Mouse (Mus musculus) granulocyte monocyte progenitor cell, adult 5-6 weeks (primary cell): Measurements from ENCODE around the gene Sec14l4. TPM values are rescaled to one million over a fixed set of nuclear protein-coding genes. Genes with fewer than 3 reads are reported as not detected.

ENCODE experiments used
- ATAC-seq: replicated peaks from 2 replicates; pipeline ENCODE4 v1.8.0; 2016; ENCODE audit warnings: mild to moderate bottlenecking, moderate TSS enrichment, inconsistent platforms; ENCODE audit not compliant: poor library complexity, severe bottlenecking
- total RNA-seq, 2 experiments: library from RNA; stranded (forward) in 1 of 2; stranded (reverse) in 1 of 2; fragments of 200-712, 200-1000 nt in 1 of 2; fragments of >200 nt in 1 of 2; fragmentation: Nextera tagmentation in 1 of 2; gene quantifications; 2 replicates each; pipeline ENCODE4 v1.2.3; 2014 to 2017

Sec14l4 gene
- total RNA-seq, 2 experiments from 2014 or later: not detected

- no peak for ATAC-seq
These were observed 4.2 kb upstream of the Sec14l4 start for GRCm38 (mm10) chr11:4027066-4027465.

GRCm38 (mm10) chr11:4027561-4028334, 3.5 kb upstream of the Sec14l4 start:
- no peak for ATAC-seq

- ATAC-seq: no peak
These were observed 1.9 kb upstream of the Sec14l4 start for GRCm38 (mm10) chr11:4029343-4029742.

GRCm38 (mm10) chr11:4031961-4032360, 699 bp downstream of the Sec14l4 start:
- ATAC-seq: no peak

GRCm38 (mm10) chr11:4033471-4033870, 2.2 kb downstream of the Sec14l4 start:
- ATAC-seq: no peak

GRCm38 (mm10) chr11:4034169-4034568, 2.9 kb downstream of the Sec14l4 start:
- ATAC-seq: peak; percentile 53

- ATAC-seq: no peak
These were observed 4.0 kb downstream of the Sec14l4 start for GRCm38 (mm10) chr11:4035116-4035892.

GRCm38 (mm10) chr11:4035916-4036315, 4.7 kb downstream of the Sec14l4 start:
- ATAC-seq: no peak

GRCm38 (mm10) chr11:4036365-4037084, 5.3 kb downstream of the Sec14l4 start:
- no peak for ATAC-seq

GRCm38 (mm10) chr11:4039951-4040350, 8.7 kb downstream of the Sec14l4 start:
- no peak for ATAC-seq

GRCm38 (mm10) chr11:4041123-4041625, 9.9 kb downstream of the Sec14l4 start:
- ATAC-seq: no peak

- ATAC-seq: no peak
These were observed 11.8 kb downstream of the Sec14l4 start for GRCm38 (mm10) chr11:4043081-4043480.

GRCm38 (mm10) chr11:4046526-4046925, 15.3 kb downstream of the Sec14l4 start:
- no peak for ATAC-seq

- no peak for ATAC-seq
These were observed 16.5 kb downstream of the Sec14l4 start for GRCm38 (mm10) chr11:4047766-4048165.

- ATAC-seq: no peak
These were observed 17.2 kb downstream of the Sec14l4 start for GRCm38 (mm10) chr11:4048438-4048837.

- ATAC-seq: peak; percentile 58; the same call in 1 of the 2 replicates
These were observed 22.3 kb downstream of the Sec14l4 start for GRCm38 (mm10) chr11:4053586-4053985.

GRCm38 (mm10) chr11:4060866-4061575, 29.8 kb downstream of the Sec14l4 start:
- no peak for ATAC-seq

- ATAC-seq: no peak
These were observed 31.3 kb downstream of the Sec14l4 start for GRCm38 (mm10) chr11:4062523-4062922.

GRCm38 (mm10) chr11:4062981-4063380, 31.7 kb downstream of the Sec14l4 start:
- no peak for ATAC-seq

- no peak for ATAC-seq
These were observed 33.4 kb downstream of the Sec14l4 start, which contains the start of gene Sec14l3 for GRCm38 (mm10) chr11:4064627-4065122. TSS of gene Sec14l3 (plus strand) at chr11:4064841.
